Mouse (Mus musculus): ENCODE measurements around the gene Usp19. TPM values are rescaled to one million over a fixed set of nuclear protein-coding genes. Genes with fewer than 3 reads are reported as not detected.

Usp19 gene
- total and polyA plus RNA-seq, 2 experiments from 2014 or later: 38.2 to 136 TPM

GRCm38 (mm10) chr9:108486973-108487530 is 3.4 kb upstream of the Usp19 start:
- Histone ChIP-seq H3K9me3 (replicated peaks; ENCODE audit: control insufficient read depth, low read length) (no peaks in the 10 kb centered on the region), H3K4me3 (ENCODE audit: low read depth, low read length) (no peak overlapping the region), H3K4me1 (ENCODE audit: control insufficient read depth, insufficient read depth) (peaks cover 11% of the 10 kb centered on the region), H3K9ac (replicated peaks; ENCODE audit: low read depth, low read length) (no peak overlapping the region), H3K36me3 (replicated peaks; ENCODE audit: control insufficient read depth, insufficient read depth, low read length) (peaks cover 79% of the 10 kb centered on the region), H3K27me3 (ENCODE audit: control insufficient read depth, insufficient read depth, low read length) (no peaks in the 10 kb centered on the region), H3K4me2 (ENCODE audit: low read depth, low read length) (no peak overlapping the region), H3K27ac (ENCODE audit: low read depth) (no peak overlapping the region)
- TF ChIP-seq CTCF (IDR thresholded peaks at IDR 0.05; ENCODE audit: low read depth) (no peak), EP300 (IDR thresholded peaks at IDR 0.05; ENCODE audit: low read depth) (no peak)
- DNase-seq (ENCODE audit: low spot score) (no peak), ATAC-seq (ENCODE audit: insufficient read depth, low read depth) (no peak)
- 90% methylated on average over 8 of the region's 8 CpGs for WGBS

DNA sequence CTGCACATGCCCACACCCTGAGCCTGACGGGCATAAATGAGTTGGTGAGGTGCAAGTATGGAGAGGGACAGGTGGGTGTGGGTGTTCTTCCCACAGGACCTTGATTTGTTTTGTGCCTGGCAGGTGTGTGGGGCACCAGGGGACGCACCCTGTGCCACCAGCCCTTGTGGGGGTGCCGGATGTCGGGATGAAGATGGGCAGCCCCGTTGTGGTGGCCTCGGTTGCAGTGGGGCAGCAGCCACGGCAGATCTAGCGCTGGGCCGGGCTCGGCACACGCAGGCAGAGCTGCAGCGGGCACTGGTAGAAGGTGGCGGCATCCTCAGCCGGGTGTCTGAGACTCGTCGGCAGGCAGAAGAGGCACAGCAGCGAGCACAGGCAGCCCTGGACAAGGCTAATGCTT is 2.0 kb upstream of the Usp19 start:
- Histone ChIP-seq H3K27ac (ENCODE audit: low read depth) (no peak overlapping the region), H3K9me3 (replicated peaks; ENCODE audit: control insufficient read depth, low read length) (no peaks in the 10 kb centered on the region), H3K27me3 (ENCODE audit: control insufficient read depth, insufficient read depth, low read length) (no peaks in the 10 kb centered on the region), H3K4me1 (ENCODE audit: control insufficient read depth, insufficient read depth) (peaks cover 12% of the 10 kb centered on the region), H3K4me2 (ENCODE audit: low read depth, low read length) (no peak overlapping the region), H3K36me3 (replicated peaks; ENCODE audit: control insufficient read depth, insufficient read depth, low read length) (peaks cover 79% of the 10 kb centered on the region), H3K4me3 (ENCODE audit: low read depth, low read length) (no peak overlapping the region), H3K9ac (replicated peaks; ENCODE audit: low read depth, low read length) (no peak overlapping the region)
- DNase-seq (ENCODE audit: low spot score) (no peak), ATAC-seq (ENCODE audit: insufficient read depth, low read depth) (no peak)
- 92% methylated on average over 17 of the region's 17 CpGs for WGBS
- TF ChIP-seq CTCF (IDR thresholded peaks at IDR 0.05; ENCODE audit: low read depth) (no peak), EP300 (IDR thresholded peaks at IDR 0.05; ENCODE audit: low read depth) (no peak)

GRCm38 (mm10) chr9:108489215-108489614 is 1.2 kb upstream of the Usp19 start:
- 95% methylated on average over 20 of the region's 20 CpGs for WGBS
- ATAC-seq (ENCODE audit: insufficient read depth, low read depth): no peak

GRCm38 (mm10) chr9:108489702-108490558 is 472 bp upstream of the Usp19 start:
- peak overlapping the region; percentile 78 for H3K4me2 ChIP-seq (ENCODE audit: low read depth, low read length)
- no peak overlapping the region for H3K9ac ChIP-seq (replicated peaks; ENCODE audit: low read depth, low read length)
- DNase-seq (ENCODE audit: low spot score) (no peak), ATAC-seq (ENCODE audit: insufficient read depth, low read depth) (no peak; the same call in 1 of the 2 replicates)
- 64% methylated on average over 26 of the region's 26 CpGs for WGBS
- H3K4me1 ChIP-seq (ENCODE audit: control insufficient read depth, insufficient read depth): peaks cover 12% of the 10 kb centered on the region
- H3K27ac ChIP-seq (ENCODE audit: low read depth): peak overlapping the region; percentile 95
- no peaks in the 10 kb centered on the region for H3K9me3 ChIP-seq (replicated peaks; ENCODE audit: control insufficient read depth, low read length)
- H3K4me3 ChIP-seq (ENCODE audit: low read depth, low read length): peak overlapping the region; percentile 66
- H3K27me3 ChIP-seq (ENCODE audit: control insufficient read depth, insufficient read depth, low read length): no peaks in the 10 kb centered on the region
- peaks cover 81% of the 10 kb centered on the region for H3K36me3 ChIP-seq (replicated peaks; ENCODE audit: control insufficient read depth, insufficient read depth, low read length)
- no peak for TF ChIP-seq CTCF (IDR thresholded peaks at IDR 0.05; ENCODE audit: low read depth)
- TF ChIP-seq EP300 (IDR thresholded peaks at IDR 0.05; ENCODE audit: low read depth): no peak

More at GRCm38 (mm10) chr9:108489215-108489614, 1.2 kb upstream of the Usp19 start:
- Histone ChIP-seq H3K27me3 (ENCODE audit: control insufficient read depth, insufficient read depth, low read length) (no peaks in the 10 kb centered on the region), H3K36me3 (replicated peaks; ENCODE audit: control insufficient read depth, insufficient read depth, low read length) (peaks cover 80% of the 10 kb centered on the region), H3K27ac (ENCODE audit: low read depth) (peak overlapping the region; percentile 95), H3K4me2 (ENCODE audit: low read depth, low read length) (no peak overlapping the region), H3K4me1 (ENCODE audit: control insufficient read depth, insufficient read depth) (peaks cover 12% of the 10 kb centered on the region), H3K9ac (replicated peaks; ENCODE audit: low read depth, low read length) (no peak overlapping the region), H3K4me3 (ENCODE audit: low read depth, low read length) (no peak overlapping the region), H3K9me3 (replicated peaks; ENCODE audit: control insufficient read depth, low read length) (no peaks in the 10 kb centered on the region)
- DNase-seq (ENCODE audit: low spot score): no peak
- no peak for TF ChIP-seq EP300 (IDR thresholded peaks at IDR 0.05; ENCODE audit: low read depth)
- no peak for TF ChIP-seq CTCF (IDR thresholded peaks at IDR 0.05; ENCODE audit: low read depth)

GRCm38 (mm10) chr9:108491286-108491580 is 831 bp downstream of the Usp19 start:
- Histone ChIP-seq H3K4me1 (ENCODE audit: control insufficient read depth, insufficient read depth) (peaks cover 12% of the 10 kb centered on the region), H3K9ac (replicated peaks; ENCODE audit: low read depth, low read length) (peak overlapping the region; percentile 78), H3K27ac (ENCODE audit: low read depth) (peak overlapping the region; percentile 95), H3K4me2 (ENCODE audit: low read depth, low read length) (peak overlapping the region; percentile 78), H3K27me3 (ENCODE audit: control insufficient read depth, insufficient read depth, low read length) (no peaks in the 10 kb centered on the region), H3K36me3 (replicated peaks; ENCODE audit: control insufficient read depth, insufficient read depth, low read length) (peaks cover 81% of the 10 kb centered on the region), H3K9me3 (replicated peaks; ENCODE audit: control insufficient read depth, low read length) (no peaks in the 10 kb centered on the region), H3K4me3 (ENCODE audit: low read depth, low read length) (peak overlapping the region; percentile 66)
- no peak for DNase-seq (ENCODE audit: low spot score)
- TF ChIP-seq EP300 (IDR thresholded peaks at IDR 0.05; ENCODE audit: low read depth): no peak
- no peak for TF ChIP-seq CTCF (IDR thresholded peaks at IDR 0.05; ENCODE audit: low read depth)
- ATAC-seq (ENCODE audit: insufficient read depth, low read depth): no peak
- WGBS: 0% methylated on average over 12 of the region's 12 CpGs

Measured in heart, postnatal 0 days (tissue).